Mouse (Mus musculus): ENCODE data around the gene Zfp74.

DNA sequence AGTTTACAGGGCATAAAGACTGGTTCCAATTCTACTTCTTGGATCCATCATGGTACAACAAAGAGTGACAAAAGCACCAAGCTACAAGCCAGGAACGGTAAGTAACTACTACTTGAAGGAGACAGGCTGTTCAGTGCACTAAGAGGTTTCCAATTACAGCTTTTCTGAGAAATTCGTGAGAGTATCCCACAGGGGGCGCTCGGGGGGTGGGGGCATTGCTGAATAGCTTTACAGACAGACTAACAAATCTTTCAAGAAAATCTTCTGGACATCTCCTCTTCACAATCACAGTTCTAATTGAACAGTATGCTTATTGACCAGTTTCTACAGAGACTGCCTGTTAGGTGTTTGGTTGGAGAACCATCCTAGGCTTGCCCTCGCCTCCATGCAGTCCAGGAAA, 27.6 kb upstream of the Zfp74 start:
- TF ChIP-seq CTCF (IDR thresholded peaks at IDR 0.05; ENCODE audit: low read depth, low read length) (0 out of 2 replicates have a peak, but pooled peaks have one; percentile 9), POLR2A (IDR thresholded peaks at IDR 0.05; ENCODE audit: extremely low read depth, insufficient read depth, low read length) (no peak)

Measured in liver, adult 2 months (tissue).